Mouse (Mus musculus): ENCODE measurements around the gene Aldh1l1.

The Aldh1l1 gene

GRCm38 (mm10) chr6:90588113-90588512, 101.9 kb downstream of the Aldh1l1 start:
- DNase-seq (ENCODE audit: low spot score in 2 of 2), result no peak

GRCm38 (mm10) chr6:90590707-90591106, 104.5 kb downstream of the Aldh1l1 start:
- DNase-seq (ENCODE audit: low spot score in 2 of 2), result no peak

- no peak for DNase-seq (ENCODE audit: low spot score in 2 of 2)
Measured at GRCm38 (mm10) chr6:90594972-90595371, 108.7 kb downstream of the Aldh1l1 start.

- no peak for DNase-seq (ENCODE audit: low spot score in 2 of 2)
Measured at GRCm38 (mm10) chr6:90597060-90597459, 110.8 kb downstream of the Aldh1l1 start.

- no peak for DNase-seq (ENCODE audit: low spot score in 2 of 2)
Measured at GRCm38 (mm10) chr6:90597592-90597991, 111.4 kb downstream of the Aldh1l1 start.

GRCm38 (mm10) chr6:90598197-90598596, 112.0 kb downstream of the Aldh1l1 start:
- DNase-seq (ENCODE audit: low spot score in 2 of 2), result no peak

- DNase-seq (ENCODE audit: low spot score in 2 of 2), result no peak
Measured at GRCm38 (mm10) chr6:90600351-90600750, 114.1 kb downstream of the Aldh1l1 start.

GRCm38 (mm10) chr6:90601736-90602135, 115.5 kb downstream of the Aldh1l1 start:
- DNase-seq (ENCODE audit: low spot score in 2 of 2), result no peak

GRCm38 (mm10) chr6:90602304-90602703, 116.1 kb downstream of the Aldh1l1 start:
- no peak for DNase-seq (ENCODE audit: low spot score in 2 of 2)

- no peak for DNase-seq (ENCODE audit: low spot score in 2 of 2)
Measured at GRCm38 (mm10) chr6:90603126-90603525, 116.9 kb downstream of the Aldh1l1 start.

- DNase-seq (ENCODE audit: low spot score in 2 of 2), result no peak
Measured at GRCm38 (mm10) chr6:90604130-90604529, 117.9 kb downstream of the Aldh1l1 start.

- peak; percentile 75 to 88 for DNase-seq (ENCODE audit: low spot score in 2 of 2)
Measured at GRCm38 (mm10) chr6:90604533-90605297, 118.5 kb downstream of the Aldh1l1 start, which contains the start of gene Slc41a3. Gene Slc41a3 (plus strand): TSS chr6:90604725.

GRCm38 (mm10) chr6:90605298-90605665, 119.1 kb downstream of the Aldh1l1 start:
- DNase-seq (ENCODE audit: low spot score in 2 of 2), result no peak

GRCm38 (mm10) chr6:90606538-90606937, 120.3 kb downstream of the Aldh1l1 start:
- peak; percentile 66 to 76 for DNase-seq (ENCODE audit: low spot score in 2 of 2)

GRCm38 (mm10) chr6:90607196-90607595, 121.0 kb downstream of the Aldh1l1 start:
- DNase-seq (ENCODE audit: low spot score in 2 of 2), result peak; percentile 51 to 67

GRCm38 (mm10) chr6:90608186-90608585, 122.0 kb downstream of the Aldh1l1 start:
- no peak for DNase-seq (ENCODE audit: low spot score in 2 of 2)

GRCm38 (mm10) chr6:90610248-90610647, 124.0 kb downstream of the Aldh1l1 start:
- DNase-seq (ENCODE audit: low spot score in 2 of 2), result no peak

- DNase-seq (ENCODE audit: low spot score in 2 of 2), result no peak
Measured at GRCm38 (mm10) chr6:90613277-90613676, 127.0 kb downstream of the Aldh1l1 start.

- no peak for DNase-seq (ENCODE audit: low spot score in 2 of 2)
Measured at GRCm38 (mm10) chr6:90615362-90615761, 129.1 kb downstream of the Aldh1l1 start.

- DNase-seq (ENCODE audit: low spot score in 2 of 2), result no peak
Measured at GRCm38 (mm10) chr6:90615991-90616390, 129.8 kb downstream of the Aldh1l1 start.

- DNase-seq (ENCODE audit: low spot score in 2 of 2), result no peak
Measured at GRCm38 (mm10) chr6:90616481-90616880, 130.3 kb downstream of the Aldh1l1 start.

GRCm38 (mm10) chr6:90618274-90618673, 132.0 kb downstream of the Aldh1l1 start:
- DNase-seq (ENCODE audit: low spot score in 2 of 2), result no peak

- DNase-seq (ENCODE audit: low spot score in 2 of 2), result no peak
Measured at GRCm38 (mm10) chr6:90618821-90619636, 132.8 kb downstream of the Aldh1l1 start.

Data from right cerebral cortex, adult 2 months (tissue).